Mouse (Mus musculus) ES-Bruce4 (cell line): ENCODE data around the gene Brpf1.

Source experiments
- CTCF ChIP-seq: IDR thresholded peaks from one replicate; pipeline ENCODE4 v1.8.1; 2011; ENCODE audit warnings: low read depth, low read length
- POLR2A ChIP-seq: IDR thresholded peaks from one replicate; pipeline ENCODE4 v1.8.1; 2011; ENCODE audit warnings: low read length; ENCODE audit not compliant: insufficient read depth

- no peak for TF ChIP-seq POLR2A
- TF ChIP-seq CTCF: no peak
Measured at GRCm38 (mm10) chr6:113272365-113272764, 34.6 kb upstream of the Brpf1 start.
